Mouse (Mus musculus): Measurements from ENCODE around the gene Med13l. TPM values are rescaled to one million over a fixed set of nuclear protein-coding genes. Genes with fewer than 3 reads are reported as not detected.

The Med13l gene
- polyA plus RNA-seq, 1 experiment from 2014 or later = 13.9 TPM

- H3K9me3 ChIP-seq (replicated peaks) = no peaks in the 10 kb centered on the region
- H3K4me3 ChIP-seq = no peak overlapping the region
- peaks cover 6% of the 10 kb centered on the region for H3K36me3 ChIP-seq
- H3K27ac ChIP-seq = no peak overlapping the region
- no peaks in the 10 kb centered on the region for H3K27me3 ChIP-seq (ENCODE audit: low read depth, poor library complexity, severe bottlenecking)
- DNase-seq (ENCODE audit: low spot score) = no peak
- peaks cover 15% of the 10 kb centered on the region for H3K4me1 ChIP-seq
- 70% methylated on average over 5 of the region's 5 CpGs for WGBS
These were observed 101.3 kb downstream of the Med13l start for GRCm38 (mm10) chr5:118661751-118662150.

GRCm38 (mm10) chr5:118663999-118664398, 103.5 kb downstream of the Med13l start:
- H3K4me1 ChIP-seq = peaks cover 28% of the 10 kb centered on the region
- 89% methylated on average over 6 of the region's 6 CpGs for WGBS
- H3K27me3 ChIP-seq (ENCODE audit: low read depth, poor library complexity, severe bottlenecking) = no peaks in the 10 kb centered on the region
- no peak overlapping the region for H3K4me3 ChIP-seq
- H3K27ac ChIP-seq = no peak overlapping the region
- no peak for DNase-seq (ENCODE audit: low spot score)
- no peaks in the 10 kb centered on the region for H3K9me3 ChIP-seq (replicated peaks)
- H3K36me3 ChIP-seq = peaks cover 6% of the 10 kb centered on the region

- H3K4me1 ChIP-seq = peaks cover 36% of the 10 kb centered on the region
- no peaks in the 10 kb centered on the region for H3K27me3 ChIP-seq (ENCODE audit: low read depth, poor library complexity, severe bottlenecking)
- no peak overlapping the region for H3K27ac ChIP-seq
- H3K36me3 ChIP-seq = peaks cover 6% of the 10 kb centered on the region
- H3K4me3 ChIP-seq = no peak overlapping the region
- WGBS = 89% methylated on average over 8 of the region's 8 CpGs
- DNase-seq (ENCODE audit: low spot score) = no peak
- no peaks in the 10 kb centered on the region for H3K9me3 ChIP-seq (replicated peaks)
These were observed 104.5 kb downstream of the Med13l start for GRCm38 (mm10) chr5:118665023-118665422.

DNA sequence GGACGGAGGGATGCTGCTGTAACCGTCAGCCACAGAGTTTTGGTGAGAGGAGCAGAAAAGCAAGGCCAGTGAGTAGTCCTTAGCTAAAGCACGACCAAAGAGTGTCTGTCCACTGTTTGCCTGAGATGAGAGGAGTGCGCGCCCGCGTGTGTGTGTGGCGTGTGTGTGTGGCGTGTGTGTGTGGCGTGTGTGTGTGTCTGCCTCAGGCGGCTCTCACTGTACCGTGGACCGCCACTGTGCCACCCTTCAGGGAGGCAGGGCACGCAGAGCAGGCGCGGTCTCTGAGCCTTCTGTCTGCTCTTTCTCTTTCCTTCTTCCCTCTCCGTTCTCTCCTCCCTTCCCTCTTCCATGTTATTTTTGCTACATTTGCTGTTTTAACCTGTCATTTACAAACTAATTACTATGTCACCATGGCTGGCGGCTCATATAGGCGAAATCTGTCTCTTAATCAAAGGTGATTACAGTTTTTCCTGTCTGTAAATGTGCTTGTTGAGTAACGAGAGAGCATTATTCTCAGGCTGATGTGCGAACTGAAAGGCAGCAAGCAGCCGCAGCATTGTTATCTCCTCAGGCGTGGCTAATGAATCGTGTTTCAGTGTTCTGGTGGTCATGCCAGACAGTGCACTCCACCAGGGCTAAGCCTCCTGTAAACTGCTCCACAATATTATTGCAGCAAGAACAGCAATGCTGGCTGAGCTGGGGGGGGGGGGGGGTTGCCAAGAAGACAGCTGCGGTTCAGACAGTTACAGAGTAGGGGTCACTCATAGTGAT, 106.1 kb downstream of the Med13l start:
- H3K27ac ChIP-seq = no peak overlapping the region
- no peak for DNase-seq (ENCODE audit: low spot score)
- peaks cover 41% of the 10 kb centered on the region for H3K4me1 ChIP-seq
- H3K9me3 ChIP-seq (replicated peaks) = no peaks in the 10 kb centered on the region
- 73% methylated on average over 25 of the region's 25 CpGs for WGBS
- peaks cover 6% of the 10 kb centered on the region for H3K36me3 ChIP-seq
- H3K4me3 ChIP-seq = no peak overlapping the region
- H3K27me3 ChIP-seq (ENCODE audit: low read depth, poor library complexity, severe bottlenecking) = no peaks in the 10 kb centered on the region

- H3K36me3 ChIP-seq = peaks cover 11% of the 10 kb centered on the region
- no peak overlapping the region for H3K4me3 ChIP-seq
- no peak overlapping the region for H3K27ac ChIP-seq
- WGBS = 60% methylated on average over 7 of the region's 7 CpGs
- DNase-seq (ENCODE audit: low spot score) = no peak
- H3K9me3 ChIP-seq (replicated peaks) = no peaks in the 10 kb centered on the region
- H3K27me3 ChIP-seq (ENCODE audit: low read depth, poor library complexity, severe bottlenecking) = no peaks in the 10 kb centered on the region
- peaks cover 45% of the 10 kb centered on the region for H3K4me1 ChIP-seq
These were observed 107.4 kb downstream of the Med13l start for GRCm38 (mm10) chr5:118667863-118668262.

DNA sequence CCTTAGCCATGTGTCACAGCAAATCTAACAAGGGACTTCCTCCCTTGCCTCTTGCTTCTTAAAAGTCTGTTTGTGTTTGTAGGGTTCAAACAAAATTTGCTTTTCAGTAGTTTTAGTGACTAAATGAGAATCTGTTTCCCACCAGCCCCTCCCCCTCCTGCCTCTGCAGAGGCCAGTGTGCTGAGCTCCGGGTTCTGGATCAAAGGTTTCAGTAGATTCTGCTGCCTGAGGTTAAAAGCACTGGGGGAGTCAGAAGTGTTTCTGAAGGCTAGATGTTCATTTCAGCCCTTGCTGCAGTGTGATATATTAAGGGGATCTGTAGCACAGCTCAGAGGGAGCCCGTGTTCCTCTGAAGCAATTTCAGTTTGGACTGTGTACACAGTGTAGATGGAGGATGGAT, 108.5 kb downstream of the Med13l start:
- 6% methylated on average over 2 of the region's 2 CpGs for WGBS
- H3K4me3 ChIP-seq = no peak overlapping the region
- DNase-seq (ENCODE audit: low spot score) = no peak
- H3K36me3 ChIP-seq = peaks cover 11% of the 10 kb centered on the region
- H3K9me3 ChIP-seq (replicated peaks) = no peaks in the 10 kb centered on the region
- no peaks in the 10 kb centered on the region for H3K27me3 ChIP-seq (ENCODE audit: low read depth, poor library complexity, severe bottlenecking)
- H3K4me1 ChIP-seq = peaks cover 51% of the 10 kb centered on the region
- H3K27ac ChIP-seq = no peak overlapping the region

DNA sequence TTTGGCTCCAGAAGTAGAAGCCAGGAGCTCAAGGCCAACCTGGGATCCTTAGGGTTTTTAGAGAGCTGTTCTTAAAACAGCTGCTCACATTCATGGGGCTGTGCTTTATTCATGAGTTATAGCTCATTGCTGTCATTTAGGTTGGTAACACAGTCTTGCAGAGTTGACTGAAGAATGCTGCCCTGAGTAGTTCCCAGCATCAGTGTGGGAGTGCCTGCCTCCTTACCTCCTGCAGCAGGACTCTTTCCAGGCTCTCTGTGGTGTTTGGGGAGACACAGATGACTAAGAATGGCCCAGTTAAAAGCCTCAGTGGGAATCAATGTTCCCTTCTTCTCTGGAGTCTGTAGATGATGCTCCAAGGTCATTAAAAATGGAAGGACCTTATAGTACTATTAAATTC, 111.6 kb downstream of the Med13l start:
- Histone ChIP-seq H3K27me3 (ENCODE audit: low read depth, poor library complexity, severe bottlenecking) (no peaks in the 10 kb centered on the region), H3K36me3 (peaks cover 9% of the 10 kb centered on the region; the same call in 1 of the 2 replicates), H3K9me3 (replicated peaks) (no peaks in the 10 kb centered on the region), H3K4me1 (peaks cover 43% of the 10 kb centered on the region), H3K4me3 (no peak overlapping the region), H3K27ac (no peak overlapping the region)
- DNase-seq (ENCODE audit: low spot score) = no peak

DNA sequence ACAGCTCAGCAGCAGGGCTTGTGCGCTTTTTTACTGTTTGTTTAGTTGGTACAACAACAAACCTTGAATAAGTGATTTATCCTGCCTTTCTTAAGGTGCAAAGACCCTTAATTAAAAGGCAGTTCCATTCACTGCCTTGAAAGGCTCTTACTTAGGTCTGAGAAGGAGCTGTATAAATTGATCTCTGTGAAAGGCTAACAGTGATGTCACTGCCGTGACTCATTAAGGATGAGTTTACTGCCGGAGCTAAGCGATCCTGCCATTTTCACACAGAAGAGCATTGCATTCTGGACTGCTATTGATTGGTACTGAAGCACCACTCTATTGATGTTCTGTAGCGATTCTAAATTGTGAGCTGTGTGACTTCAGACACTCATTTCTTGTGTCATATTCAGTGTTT, 113.4 kb downstream of the Med13l start:
- Histone ChIP-seq H3K4me1 (peaks cover 29% of the 10 kb centered on the region), H3K27ac (no peak overlapping the region), H3K27me3 (ENCODE audit: low read depth, poor library complexity, severe bottlenecking) (no peaks in the 10 kb centered on the region), H3K36me3 (peaks cover 12% of the 10 kb centered on the region; the same call in 1 of the 2 replicates), H3K4me3 (no peak overlapping the region), H3K9me3 (replicated peaks) (no peaks in the 10 kb centered on the region)
- WGBS = 60% methylated on average over 5 of the region's 5 CpGs
- DNase-seq (ENCODE audit: low spot score) = no peak

DNA sequence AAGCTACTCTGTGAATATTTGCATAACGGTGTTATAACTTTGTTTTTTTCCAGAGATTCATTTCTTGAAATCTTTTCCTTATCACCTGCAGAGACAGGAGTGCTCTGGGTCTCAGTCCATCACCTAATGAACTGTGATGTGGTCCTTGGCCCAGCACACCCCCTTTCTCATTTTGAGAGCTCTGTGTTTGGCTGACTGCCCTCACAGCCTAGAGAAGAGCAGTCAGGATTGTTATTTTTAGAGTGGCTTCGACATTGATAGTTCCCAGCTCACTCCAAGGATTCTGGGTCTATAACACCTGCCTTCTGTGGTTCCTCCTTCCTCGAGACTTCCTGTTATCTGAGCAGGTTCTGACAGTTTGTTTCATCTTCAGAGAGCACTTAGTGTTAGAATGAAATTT, 113.8 kb downstream of the Med13l start:
- no peak overlapping the region for H3K27ac ChIP-seq
- peaks cover 12% of the 10 kb centered on the region; the same call in 1 of the 2 replicates for H3K36me3 ChIP-seq
- 73% methylated on average over 3 of the region's 3 CpGs for WGBS
- no peaks in the 10 kb centered on the region for H3K27me3 ChIP-seq (ENCODE audit: low read depth, poor library complexity, severe bottlenecking)
- DNase-seq (ENCODE audit: low spot score) = no peak
- no peaks in the 10 kb centered on the region for H3K9me3 ChIP-seq (replicated peaks)
- peaks cover 25% of the 10 kb centered on the region for H3K4me1 ChIP-seq
- no peak overlapping the region for H3K4me3 ChIP-seq

DNA sequence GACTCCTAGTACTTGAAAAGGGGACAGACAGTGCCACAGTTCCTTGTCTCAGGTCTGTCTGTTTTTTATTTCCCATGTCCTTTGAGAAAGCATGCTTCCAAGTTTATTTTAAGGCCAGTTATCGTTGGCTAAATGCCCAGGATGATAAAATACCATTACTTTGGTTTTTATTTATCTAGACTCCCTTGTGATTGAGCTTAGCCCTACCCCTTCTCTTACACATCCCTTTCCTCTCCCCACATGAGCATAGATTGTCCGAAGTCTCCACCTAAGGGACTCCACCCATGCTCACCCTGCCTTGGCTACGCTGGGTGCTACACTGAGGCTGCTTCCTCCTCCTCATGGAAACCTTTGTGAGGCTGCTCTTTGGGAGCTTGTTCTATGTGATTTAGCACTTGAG, 115.2 kb downstream of the Med13l start:
- Histone ChIP-seq H3K4me3 (no peak overlapping the region), H3K9me3 (replicated peaks) (no peaks in the 10 kb centered on the region), H3K27ac (no peak overlapping the region), H3K36me3 (peaks cover 20% of the 10 kb centered on the region), H3K4me1 (peaks cover 15% of the 10 kb centered on the region), H3K27me3 (ENCODE audit: low read depth, poor library complexity, severe bottlenecking) (no peaks in the 10 kb centered on the region)
- DNase-seq (ENCODE audit: low spot score) = no peak
- WGBS = 89% methylated on average over 3 of the region's 3 CpGs

GRCm38 (mm10) chr5:118676151-118676918, 115.9 kb downstream of the Med13l start:
- DNase-seq (ENCODE audit: low spot score) = no peak
- Histone ChIP-seq H3K27ac (no peak overlapping the region), H3K4me3 (no peak overlapping the region), H3K4me1 (peaks cover 15% of the 10 kb centered on the region), H3K36me3 (peaks cover 26% of the 10 kb centered on the region), H3K27me3 (ENCODE audit: low read depth, poor library complexity, severe bottlenecking) (no peaks in the 10 kb centered on the region), H3K9me3 (replicated peaks) (no peaks in the 10 kb centered on the region)
- 92% methylated on average over 8 of the region's 8 CpGs for WGBS

GRCm38 (mm10) chr5:118679283-118679835, 118.9 kb downstream of the Med13l start:
- no peak overlapping the region for H3K4me3 ChIP-seq
- WGBS = 74% methylated on average over 9 of the region's 9 CpGs
- no peaks in the 10 kb centered on the region for H3K27me3 ChIP-seq (ENCODE audit: low read depth, poor library complexity, severe bottlenecking)
- H3K4me1 ChIP-seq = peaks cover 5% of the 10 kb centered on the region; the same call in 1 of the 2 replicates
- no peaks in the 10 kb centered on the region for H3K9me3 ChIP-seq (replicated peaks)
- peaks cover 32% of the 10 kb centered on the region for H3K36me3 ChIP-seq
- no peak for DNase-seq (ENCODE audit: low spot score)
- H3K27ac ChIP-seq = no peak overlapping the region

DNA sequence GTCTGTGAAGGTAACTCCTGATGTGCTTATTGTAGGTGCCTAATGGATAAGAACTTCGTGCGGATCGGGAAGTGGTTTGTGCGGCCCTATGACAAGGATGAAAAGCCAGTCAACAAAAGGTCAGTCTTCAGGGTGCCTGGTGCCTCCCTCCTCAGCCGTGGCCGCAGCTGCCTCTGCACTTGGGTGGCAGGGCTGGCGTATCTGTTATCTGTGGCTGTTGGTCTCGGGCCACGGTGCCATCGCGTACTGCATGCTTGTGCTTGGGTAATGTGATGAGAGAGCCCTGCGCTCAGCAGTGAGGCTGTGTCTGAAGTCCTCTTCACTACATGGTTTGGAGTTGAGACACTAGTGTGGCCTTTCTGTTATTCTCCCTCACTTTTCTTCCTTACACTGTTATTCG, 120.4 kb downstream of the Med13l start:
- Histone ChIP-seq H3K4me1 (no peaks in the 10 kb centered on the region), H3K27me3 (ENCODE audit: low read depth, poor library complexity, severe bottlenecking) (no peaks in the 10 kb centered on the region), H3K27ac (no peak overlapping the region), H3K36me3 (peaks cover 28% of the 10 kb centered on the region), H3K4me3 (no peak overlapping the region), H3K9me3 (replicated peaks) (no peaks in the 10 kb centered on the region)
- DNase-seq (ENCODE audit: low spot score) = no peak
- 94% methylated on average over 13 of the region's 13 CpGs for WGBS
